Comparison of ENCODE assay signal across 8 mouse cellular contexts in the genomic region with DNA sequence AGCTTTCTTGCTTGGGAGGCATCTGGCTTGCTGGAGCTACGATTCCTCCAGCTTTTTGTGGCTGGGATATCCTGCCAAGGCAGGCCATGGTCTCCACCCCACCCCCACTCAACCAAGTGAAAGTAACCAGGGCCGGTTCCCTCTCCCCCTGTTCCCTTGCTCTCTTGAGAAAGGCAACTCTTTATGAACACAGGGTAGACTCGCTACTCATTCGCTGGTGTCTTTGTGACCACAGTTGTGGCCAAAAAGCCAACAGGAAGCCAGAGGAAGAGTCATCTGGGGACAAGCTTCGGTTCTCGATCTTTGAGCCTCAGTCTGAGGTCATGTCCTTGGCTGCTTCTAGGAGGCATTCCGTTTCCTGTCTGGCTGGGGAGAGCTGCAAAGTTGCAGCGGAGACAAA. TPM values are rescaled to one million over a fixed set of nuclear protein-coding genes. Genes with fewer than 3 reads are reported as not detected.
A peak's percentile ranks its signal among the peaks of the same experiment; 100 is the strongest.
DNase-seq lines count a peak whose midpoint lies in the region; ATAC-seq and TF ChIP-seq lines count a peak whose summit lies in the region.

No protein-coding gene starts in this region.

- ATAC-seq in kidney, embryonic 15.5 days (replicated peaks; ENCODE audit: low FRiP score): no peak

- peak overlapping the region; percentile 31 for H3K4me3 ChIP-seq in heart, adult 2 months
- no peak overlapping the region for H3K4me3 ChIP-seq in kidney, embryonic 15.5 days (replicated peaks)

- H3K79me2 ChIP-seq in heart, adult 2 months (replicated peaks; ENCODE audit: control insufficient read depth, insufficient read depth, low read length): peaks cover 3% of the 10 kb centered on the region; the same call in 1 of the 2 replicates

- TF ChIP-seq EP300 in heart, adult 2 months (IDR thresholded peaks at IDR 0.05; ENCODE audit: insufficient read depth, low read depth, low read length): peak; percentile 99

- H3K4me1 ChIP-seq in heart, adult 2 months (ENCODE audit: control insufficient read depth, insufficient read depth, low read length): peaks cover 21% of the 10 kb centered on the region
- peaks cover 28% of the 10 kb centered on the region for H3K4me1 ChIP-seq in kidney, embryonic 15.5 days

- intact Hi-C loops in heart, adult 2 months (cut with DNase I): loop anchor here (1.0 to 2.0 kb wide), 4 partner anchors 13 to 49 kb away; partner anchors contain the start of gene Cuedc1

- WGBS in heart, adult 2 months: under 1% methylated on average over 8 of the region's 8 CpGs
- 41% methylated on average over 8 of the region's 8 CpGs for WGBS in kidney, embryonic 15.5 days

- TF ChIP-seq POLR2A in heart, adult 2 months (IDR thresholded peaks at IDR 0.05; ENCODE audit: insufficient read depth, low read depth, low read length): peak; percentile 49; the same call in 1 of the 2 replicates

- peak; percentile 46 for DNase-seq in cerebellum, adult 9-11 months
- DNase-seq in cerebellum, postnatal 36 days: no peak
- DNase-seq in adipocyte (ENCODE audit: low spot score): peak; percentile 66
- DNase-seq in heart, adult 2 months: peak; percentile 82 to 88
- peak; percentile 67 to 73 for DNase-seq in lung, postnatal 4 days
- peak; percentile 24 to 34 for DNase-seq in thymus, postnatal 36 days
- no peak for DNase-seq in urinary bladder, adult 2 months (ENCODE audit: low spot score)

- H3K27me3 ChIP-seq in heart, adult 2 months (ENCODE audit: control insufficient read depth, insufficient read depth, low read length): no peaks in the 10 kb centered on the region
- H3K27me3 ChIP-seq in kidney, embryonic 15.5 days: no peaks in the 10 kb centered on the region

- no peak for TF ChIP-seq CTCF in heart, adult 2 months (IDR thresholded peaks at IDR 0.05)

- peak overlapping the region; percentile 97 for H3K27ac ChIP-seq in heart, adult 2 months
- peak overlapping the region; percentile 51 for H3K27ac ChIP-seq in kidney, embryonic 15.5 days

- peaks cover 14% of the 10 kb centered on the region for H3K36me3 ChIP-seq in heart, adult 2 months (ENCODE audit: control insufficient read depth, insufficient read depth, low read length)
- H3K36me3 ChIP-seq in kidney, embryonic 15.5 days: 0 out of 2 replicates have a peak, but pooled peaks cover 2% of the 10 kb centered on the region

- peak overlapping the region; percentile 34; the same call in 1 of the 2 replicates for H3K4me2 ChIP-seq in kidney, embryonic 15.5 days

- H3K9ac ChIP-seq in heart, adult 2 months (ENCODE audit: low read depth, low read length): peak overlapping the region; percentile 48
- H3K9ac ChIP-seq in kidney, embryonic 15.5 days: no peak overlapping the region

- H3K9me3 ChIP-seq in kidney, embryonic 15.5 days (replicated peaks): no peaks in the 10 kb centered on the region

RNA-seq across cellular contexts. Expression of gene Cuedc1, which starts 34.0 kb away (rescaled TPM):
- total RNA-seq in heart, adult 2 months (2021): 10 to 100 TPM; 49.8 to 55.0 TPM
- 36.2 and 38.7 TPM in 2 replicates for polyA plus RNA-seq in heart, adult 2 months (2012; rRNA removed)
- 18.8 and 23.4 TPM in 2 replicates for polyA plus RNA-seq in kidney, embryonic 15.5 days (2015; fragmentation: Nextera tagmentation; extraction: Ambion mirVana)
- polyA plus RNA-seq in urinary bladder, adult 2 months (2012; rRNA removed): 62.4 and 86.0 TPM in 2 replicates

Comparison
In these comparisons a context has a peak if more than half of its experiments do, and no peak if none do; other contexts are left out.
1. DNase-seq: peak in cerebellum, adult 9-11 months (single experiment), adipocyte (single experiment), heart, adult 2 months (2 of 2), lung, postnatal 4 days (2 of 2) and thymus, postnatal 36 days (2 of 2); none in cerebellum, postnatal 36 days (0 of 2) and urinary bladder, adult 2 months (single experiment).